Mouse (Mus musculus) hindbrain, postnatal 0 days (tissue): ENCODE measurements around the gene Cpsf4l. TPM values are rescaled to one million over a fixed set of nuclear protein-coding genes. Genes with fewer than 3 reads are reported as not detected.

Source experiments
- ATAC-seq: fragments of 200-750 bp; cut with Nextera tagmentation; 2 replicates; pipeline ENCODE4 v1.8.0; 2017; ENCODE audit warnings: mild to moderate bottlenecking, moderate TSS enrichment, moderate library complexity
- DNase-seq: peaks from one replicate; pipeline ENCODE4 v3.0.0-alpha.2; 2015; ENCODE audit warnings: low spot score
- H3K27ac ChIP-seq: fragments of 300-500 bp; sonication (generic); 2 replicates; pipeline ENCODE4 v1.5.1; 2014; ENCODE audit warnings: mild to moderate bottlenecking
- H3K27me3 ChIP-seq: fragments of 300-500 bp; sonication (generic); 2 replicates; pipeline ENCODE4 v1.6.1; 2014; ENCODE audit warnings: low read length, mixed read lengths; ENCODE audit not compliant: insufficient read depth
- H3K36me3 ChIP-seq: fragments of 300-500 bp; sonication (generic); 2 replicates; pipeline ENCODE4 v1.6.1; 2014; ENCODE audit warnings: low read length, mixed read lengths; ENCODE audit not compliant: insufficient read depth
- H3K4me1 ChIP-seq: fragments of 300-500 bp; sonication (generic); 2 replicates; pipeline ENCODE4 v1.6.1; 2014; ENCODE audit warnings: antibody characterized with exemption, low read length, mixed read lengths; ENCODE audit not compliant: insufficient read depth
- H3K4me2 ChIP-seq: fragments of 300-500 bp; sonication (generic); 2 replicates; pipeline ENCODE4 v1.6.1; 2014; ENCODE audit warnings: low read depth, mild to moderate bottlenecking, low read length, moderate library complexity, mixed read lengths
- H3K4me3 ChIP-seq: fragments of 300-500 bp; sonication (generic); 2 replicates; pipeline ENCODE4 v1.5.1; 2014; ENCODE audit warnings: low read length
- H3K9ac ChIP-seq: fragments of 300-500 bp; sonication (generic); replicated peaks from 2 replicates; pipeline ENCODE4 v1.6.1; 2014; ENCODE audit warnings: mild to moderate bottlenecking, low read length, moderate library complexity, mixed read lengths
- H3K9me3 ChIP-seq: fragments of 300-500 bp; sonication (generic); 2 replicates; pipeline ENCODE4 v1.6.1; 2016; ENCODE audit warnings: low read length, mixed read lengths
- CTCF ChIP-seq: IDR thresholded peaks from 2 replicates; pipeline ENCODE4 v1.5.1; 2016; ENCODE audit warnings: antibody characterized with exemption, control low read depth, low read depth
- WGBS: fragments of 180-500 bp; shearing (Covaris S2); extraction: QIAGEN DNeasy Blood & Tissue Kit; methylation state at CpG from one replicate; pipeline ENCODE4 v1.1.7; 2014; 5-methylcytosine and 5-hydroxymethylcytosine counted together
- polyA plus RNA-seq: library from polyadenylated mRNA; unstranded; fragments of >200 nt; fragmentation: Nextera tagmentation; extraction: Ambion mirVana; gene quantifications from 2 replicates; pipeline ENCODE4 v1.2.1, GENCODE M21; 2015
- total RNA-seq: library from RNA; depleted of rRNA; stranded (reverse); fragments of >200 nt; gene quantifications from 2 replicates; pipeline ENCODE4 v1.2.3, GENCODE M21; 2014

Cpsf4l gene
- total and polyA plus RNA-seq, 2 experiments from 2014 or later = 0.19 TPM; not detected in 1

DNA sequence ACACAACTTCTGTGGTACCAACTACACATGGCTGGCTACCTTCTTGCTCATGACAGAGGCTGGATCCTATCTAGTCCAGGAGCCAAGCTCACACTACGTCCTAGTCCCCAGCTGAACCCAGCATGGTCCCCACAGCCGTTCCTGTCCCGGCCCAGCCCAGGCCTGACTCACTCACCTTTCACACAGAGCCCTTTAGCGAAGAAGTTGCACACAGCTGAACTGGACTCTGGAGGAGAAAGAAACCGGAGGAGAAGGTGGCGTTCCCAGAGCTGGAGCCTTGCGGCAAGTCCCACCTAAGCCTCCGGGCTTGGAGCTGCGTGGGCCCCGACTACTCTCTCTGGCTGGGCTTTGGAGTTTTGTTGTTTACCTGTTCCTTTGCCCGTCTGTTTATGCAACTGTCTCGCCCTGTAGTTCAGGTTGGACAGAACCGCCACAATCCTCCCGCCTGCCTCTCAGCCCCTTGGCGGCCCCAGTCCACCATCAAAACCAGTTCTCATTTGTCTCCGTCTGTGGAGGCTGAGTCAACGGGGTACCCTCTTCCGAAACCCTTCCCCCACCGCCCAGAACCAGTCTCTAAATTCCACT, 1.1 kb downstream of the Cpsf4l start:
- Histone ChIP-seq H3K4me3 (no peak overlapping the region), H3K9ac (no peak overlapping the region), H3K4me2 (no peak overlapping the region), H3K36me3 (no peaks in the 10 kb centered on the region), H3K27ac (no peak overlapping the region), H3K4me1 (peaks cover 11% of the 10 kb centered on the region), H3K9me3 (no peaks in the 10 kb centered on the region), H3K27me3 (no peaks in the 10 kb centered on the region)
- no peak for TF ChIP-seq CTCF
- ATAC-seq (no peak), DNase-seq (no peak)
- WGBS = 65% methylated on average over 19 of the region's 19 CpGs

- Histone ChIP-seq H3K36me3 (no peaks in the 10 kb centered on the region), H3K4me1 (peaks cover 11% of the 10 kb centered on the region)
- WGBS = 88% methylated on average over 15 of the region's 15 CpGs
Measured at GRCm38 (mm10) chr11:113705966-113706652, 3.7 kb downstream of the Cpsf4l start.

DNA sequence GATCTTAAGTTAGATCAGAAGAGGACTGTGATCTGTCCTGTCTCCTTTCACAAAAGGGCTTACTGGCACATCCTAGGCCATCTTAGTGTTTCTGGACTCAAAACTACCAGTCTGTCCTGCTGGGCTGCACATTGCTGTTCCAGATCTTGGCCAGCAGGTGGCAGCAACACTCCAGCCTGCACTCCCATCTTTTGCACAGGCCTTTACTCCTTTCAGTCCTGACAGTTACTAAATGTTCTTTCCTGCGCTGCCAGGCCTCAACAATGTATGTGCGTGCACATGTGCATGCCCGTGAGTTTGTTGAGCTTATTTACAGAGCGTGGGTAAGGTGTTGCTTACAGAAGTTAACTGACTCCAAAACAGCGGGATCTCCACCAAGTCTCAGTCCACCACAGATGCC, 6.1 kb downstream of the Cpsf4l start:
- WGBS = 26% methylated on average over 5 of the region's 5 CpGs
- peak; percentile 100 for TF ChIP-seq CTCF
- no peaks in the 10 kb centered on the region for H3K4me1 ChIP-seq

More at GRCm38 (mm10) chr11:113705966-113706652, 3.7 kb downstream of the Cpsf4l start:
- H3K4me3 ChIP-seq = no peak overlapping the region
- no peaks in the 10 kb centered on the region for H3K27me3 ChIP-seq
- DNase-seq = no peak
- TF ChIP-seq CTCF = no peak
- H3K4me2 ChIP-seq = no peak overlapping the region
- H3K27ac ChIP-seq = no peak overlapping the region
- ATAC-seq = no peak
- no peak overlapping the region for H3K9ac ChIP-seq
- no peaks in the 10 kb centered on the region for H3K9me3 ChIP-seq

DNA sequence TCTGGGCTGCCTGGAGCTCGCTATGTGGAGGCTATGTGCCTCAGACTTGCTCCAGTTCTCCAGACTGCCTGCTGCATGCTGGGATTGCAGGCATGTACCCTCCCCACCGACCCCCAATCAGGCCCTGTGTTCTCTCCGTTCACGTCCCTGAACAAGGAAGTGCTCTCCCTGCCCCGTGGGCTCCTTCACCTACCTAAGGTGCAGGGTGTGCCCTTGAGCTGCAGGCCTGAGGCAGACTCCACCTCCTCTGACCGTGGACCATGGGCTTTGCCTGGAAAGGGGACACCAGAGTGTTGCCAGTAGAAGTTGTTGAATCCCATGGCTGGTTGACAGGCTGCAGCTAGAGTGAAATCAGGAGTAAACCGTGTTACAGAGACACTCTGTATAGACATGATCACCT, 10.2 kb downstream of the Cpsf4l start:
- Histone ChIP-seq H3K36me3 (peaks cover 6% of the 10 kb centered on the region), H3K9me3 (no peaks in the 10 kb centered on the region), H3K4me3 (no peak overlapping the region), H3K4me1 (no peaks in the 10 kb centered on the region), H3K4me2 (no peak overlapping the region), H3K9ac (no peak overlapping the region), H3K27ac (no peak overlapping the region), H3K27me3 (no peaks in the 10 kb centered on the region)
- DNase-seq (no peak), ATAC-seq (no peak)
- WGBS = 84% methylated on average over 7 of the region's 7 CpGs
- TF ChIP-seq CTCF = no peak

More for the DNA sequence above, 6.1 kb downstream of the Cpsf4l start:
- Histone ChIP-seq H3K4me3 (no peak overlapping the region), H3K27me3 (no peaks in the 10 kb centered on the region), H3K27ac (no peak overlapping the region), H3K4me2 (no peak overlapping the region), H3K36me3 (no peaks in the 10 kb centered on the region), H3K9ac (no peak overlapping the region), H3K9me3 (no peaks in the 10 kb centered on the region)
- peak; percentile 81 for DNase-seq
- ATAC-seq = peak; percentile 72; the same call in 1 of the 2 replicates

- DNase-seq (no peak), ATAC-seq (no peak)
Measured at GRCm38 (mm10) chr11:113698013-113698545, 11.7 kb downstream of the Cpsf4l start.

GRCm38 (mm10) chr11:113697571-113697970, 12.2 kb downstream of the Cpsf4l start:
- Histone ChIP-seq H3K4me3 (no peak overlapping the region), H3K4me1 (no peaks in the 10 kb centered on the region), H3K27ac (no peak overlapping the region), H3K9me3 (no peaks in the 10 kb centered on the region), H3K27me3 (no peaks in the 10 kb centered on the region), H3K9ac (no peak overlapping the region), H3K4me2 (no peak overlapping the region), H3K36me3 (peaks cover 25% of the 10 kb centered on the region)
- TF ChIP-seq CTCF = no peak
- WGBS = 71% methylated on average over 5 of the region's 5 CpGs
- DNase-seq (no peak), ATAC-seq (no peak)

More at GRCm38 (mm10) chr11:113698013-113698545, 11.7 kb downstream of the Cpsf4l start:
- no peak overlapping the region for H3K9ac ChIP-seq
- H3K4me2 ChIP-seq = no peak overlapping the region
- no peaks in the 10 kb centered on the region for H3K9me3 ChIP-seq
- no peaks in the 10 kb centered on the region for H3K4me1 ChIP-seq
- no peaks in the 10 kb centered on the region for H3K27me3 ChIP-seq
- peaks cover 20% of the 10 kb centered on the region for H3K36me3 ChIP-seq
- no peak for TF ChIP-seq CTCF
- 77% methylated on average over 12 of the region's 12 CpGs for WGBS
- no peak overlapping the region for H3K4me3 ChIP-seq
- no peak overlapping the region for H3K27ac ChIP-seq

- 68% methylated on average over 3 of the region's 3 CpGs for WGBS
Measured at GRCm38 (mm10) chr11:113691851-113692250, 18.0 kb downstream of the Cpsf4l start.

More at GRCm38 (mm10) chr11:113691851-113692250, 18.0 kb downstream of the Cpsf4l start:
- no peaks in the 10 kb centered on the region for H3K4me1 ChIP-seq
- H3K27me3 ChIP-seq = no peaks in the 10 kb centered on the region
- no peaks in the 10 kb centered on the region for H3K9me3 ChIP-seq
- no peak overlapping the region for H3K4me3 ChIP-seq
- TF ChIP-seq CTCF = no peak
- no peak for ATAC-seq
- H3K9ac ChIP-seq = no peak overlapping the region
- H3K4me2 ChIP-seq = no peak overlapping the region
- H3K36me3 ChIP-seq = peaks cover 48% of the 10 kb centered on the region
- H3K27ac ChIP-seq = no peak overlapping the region
- DNase-seq = no peak
